Mouse (Mus musculus) ES-Bruce4 (cell line): ENCODE measurements around the gene Arhgap24. TPM values are rescaled to one million over a fixed set of nuclear protein-coding genes. Genes with fewer than 3 reads are reported as not detected.

Experiments
- H3K27ac ChIP-seq: 2 replicates; pipeline ENCODE4 v1.5.1; 2012; ENCODE audit warnings: low read length, inconsistent platforms; ENCODE audit not compliant: insufficient read depth
- H3K27me3 ChIP-seq: 2 replicates; pipeline ENCODE4 v1.6.1; 2012; ENCODE audit warnings: mild to moderate bottlenecking, low read length, inconsistent platforms; ENCODE audit not compliant: control insufficient read depth, poor library complexity, insufficient read depth, severe bottlenecking
- H3K36me3 ChIP-seq: 2 replicates; pipeline ENCODE4 v1.6.1; 2012; ENCODE audit warnings: inconsistent platforms, mild to moderate bottlenecking, low read length, moderate library complexity; ENCODE audit not compliant: control insufficient read depth, poor library complexity, insufficient read depth, severe bottlenecking
- H3K4me1 ChIP-seq: one replicate; pipeline ENCODE4 v1.8.1; 2011; ENCODE audit warnings: low read length; ENCODE audit not compliant: control insufficient read depth, insufficient read depth
- H3K4me3 ChIP-seq: 2 replicates; pipeline ENCODE4 v1.5.1; 2011; ENCODE audit warnings: low read depth, mild to moderate bottlenecking, low read length
- H3K9ac ChIP-seq: 2 replicates; pipeline ENCODE4 v1.6.1; 2012; ENCODE audit warnings: low read depth, mild to moderate bottlenecking, inconsistent platforms; ENCODE audit not compliant: poor library complexity, severe bottlenecking
- H3K9me3 ChIP-seq: replicated peaks from 2 replicates; pipeline ENCODE4 v1.6.1; 2012; ENCODE audit warnings: mild to moderate bottlenecking, low read length, inconsistent platforms; ENCODE audit not compliant: control insufficient read depth, poor library complexity, insufficient read depth, severe bottlenecking
- CTCF ChIP-seq: IDR thresholded peaks from one replicate; pipeline ENCODE4 v1.8.1; 2011; ENCODE audit warnings: low read depth, low read length
- EP300 ChIP-seq: IDR thresholded peaks from 2 replicates; pipeline ENCODE4 v1.6.1; 2011; ENCODE audit warnings: low read depth, low read length; ENCODE audit not compliant: insufficient read depth
- POLR2A ChIP-seq: IDR thresholded peaks from one replicate; pipeline ENCODE4 v1.8.1; 2011; ENCODE audit warnings: low read length; ENCODE audit not compliant: insufficient read depth
- polyA plus RNA-seq: library from polyadenylated mRNA; stranded (reverse); fragments of >200 nt; gene quantifications from 2 replicates; pipeline ENCODE4 v1.2.4, GENCODE M21; 2011; ENCODE audit warnings: low read depth; ENCODE audit not compliant: missing spikeins, insufficient read depth, insufficient read length

The Arhgap24 gene
- polyA plus RNA-seq, 1 experiment = 2.0 TPM

DNA sequence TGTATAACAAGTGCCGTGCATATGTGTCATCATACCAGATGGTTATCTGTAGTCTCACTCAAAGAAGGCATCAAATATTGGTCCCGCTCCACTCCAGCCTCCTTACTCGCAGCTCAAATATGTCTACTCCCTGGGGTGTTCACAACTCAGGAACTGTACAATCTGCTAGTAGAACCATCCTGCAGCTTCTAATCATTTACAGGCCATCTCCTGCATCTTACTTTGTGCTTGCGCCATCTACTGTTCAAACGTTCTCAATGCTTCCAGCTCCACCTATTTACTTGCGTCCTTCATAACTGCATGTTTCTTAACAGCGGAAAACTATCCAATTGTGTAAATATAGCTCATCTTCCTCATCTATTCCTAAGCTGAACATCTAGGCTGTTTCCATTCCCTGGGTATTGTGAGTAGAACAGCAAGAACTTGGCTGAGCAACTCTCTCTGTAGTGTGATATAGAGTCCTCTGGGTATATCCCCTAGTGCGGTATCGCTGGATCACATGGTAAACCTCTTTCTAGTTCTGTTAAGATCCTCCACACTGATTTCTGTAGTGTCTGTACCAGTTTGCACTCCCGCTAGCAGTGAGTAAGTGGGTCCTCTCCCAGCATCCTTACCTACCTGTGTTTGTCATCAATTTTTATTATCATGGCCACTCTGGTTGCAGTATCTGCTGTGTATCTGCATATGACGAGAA lies 393.6 kb downstream of the Arhgap24 start:
- no peaks in the 10 kb centered on the region for H3K27me3 ChIP-seq
- no peaks in the 10 kb centered on the region for H3K4me1 ChIP-seq
- no peak overlapping the region for H3K9ac ChIP-seq
- H3K9me3 ChIP-seq = no peaks in the 10 kb centered on the region
- H3K4me3 ChIP-seq = no peak overlapping the region
- TF ChIP-seq EP300 (no peak), POLR2A (no peak), CTCF (no peak)
- no peaks in the 10 kb centered on the region for H3K36me3 ChIP-seq
- H3K27ac ChIP-seq = no peak overlapping the region

DNA sequence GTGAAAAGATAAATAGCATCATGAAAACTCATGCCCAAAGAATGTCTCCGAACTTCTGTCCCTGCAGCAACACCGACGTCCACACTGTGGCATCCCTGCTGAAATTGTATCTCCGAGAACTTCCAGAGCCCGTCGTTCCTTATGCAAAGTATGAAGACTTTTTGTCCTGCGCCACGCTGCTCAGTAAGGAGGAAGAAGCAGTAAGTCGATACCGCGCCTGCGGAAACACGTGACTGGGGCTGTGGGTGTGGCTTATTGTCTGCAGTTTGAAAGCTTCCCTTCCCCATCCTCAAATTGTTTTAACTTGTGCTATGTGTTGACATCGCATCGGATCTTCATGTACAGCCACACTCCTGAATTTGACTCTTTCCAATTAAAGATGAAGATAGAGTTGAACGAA lies 394.4 kb downstream of the Arhgap24 start:
- H3K9ac ChIP-seq = no peak overlapping the region
- H3K4me3 ChIP-seq = no peak overlapping the region
- H3K36me3 ChIP-seq = no peaks in the 10 kb centered on the region
- H3K4me1 ChIP-seq = no peaks in the 10 kb centered on the region
- no peak for TF ChIP-seq CTCF
- no peak for TF ChIP-seq EP300
- no peak for TF ChIP-seq POLR2A
- H3K27me3 ChIP-seq = no peaks in the 10 kb centered on the region
- no peaks in the 10 kb centered on the region for H3K9me3 ChIP-seq
- no peak overlapping the region for H3K27ac ChIP-seq

DNA sequence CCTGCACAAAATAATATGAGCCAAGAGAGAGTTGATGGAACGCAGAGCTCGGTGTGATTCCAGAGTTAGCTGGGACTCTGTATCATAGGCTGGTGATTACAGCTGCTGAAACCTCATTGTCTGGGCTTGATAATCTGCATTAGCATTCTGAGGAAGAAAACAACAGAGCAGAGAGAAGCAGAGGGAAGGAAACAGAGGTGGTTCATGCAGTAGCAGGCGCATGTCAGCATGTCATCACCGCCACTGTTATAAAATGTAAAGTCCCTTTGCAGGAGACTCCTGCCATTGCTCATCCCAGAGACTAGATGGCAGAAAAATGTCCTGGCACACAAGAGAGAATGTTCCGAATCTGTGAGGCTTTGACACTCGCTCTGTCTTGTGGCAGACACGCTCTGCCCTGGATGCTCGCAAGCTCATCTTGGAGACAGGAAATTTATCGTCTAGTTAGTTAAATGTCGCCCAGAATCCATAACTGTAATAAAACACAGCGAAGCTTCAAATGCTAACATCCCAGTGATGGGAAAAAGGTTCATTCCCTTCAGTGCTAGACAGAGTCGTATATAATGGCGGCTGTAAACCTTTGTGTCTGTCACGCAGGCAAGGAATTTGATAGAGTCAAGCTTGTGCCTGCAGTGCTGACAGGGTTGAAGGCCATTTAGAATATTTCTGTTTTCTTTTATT lies 407.4 kb downstream of the Arhgap24 start:
- H3K9ac ChIP-seq = no peak overlapping the region
- H3K36me3 ChIP-seq = no peaks in the 10 kb centered on the region
- no peaks in the 10 kb centered on the region for H3K4me1 ChIP-seq
- H3K27ac ChIP-seq = no peak overlapping the region
- no peak overlapping the region for H3K4me3 ChIP-seq
- TF ChIP-seq CTCF = no peak
- TF ChIP-seq POLR2A = no peak
- TF ChIP-seq EP300 = no peak
- no peaks in the 10 kb centered on the region for H3K27me3 ChIP-seq
- no peaks in the 10 kb centered on the region for H3K9me3 ChIP-seq

DNA sequence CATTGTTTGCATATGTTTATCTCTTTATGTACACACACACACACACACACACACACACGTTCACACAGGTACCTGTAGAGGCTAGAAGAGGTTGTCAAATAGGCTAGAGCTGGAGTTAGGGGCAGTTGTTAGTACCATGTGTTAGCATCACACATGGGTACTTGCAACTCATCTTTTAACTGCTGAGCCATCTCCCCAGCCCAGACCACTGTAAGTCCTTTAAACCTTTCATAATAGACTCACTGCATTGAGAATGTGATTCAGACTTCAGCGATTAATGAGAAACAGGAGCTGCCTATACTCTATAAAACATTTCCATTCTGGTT lies 407.9 kb downstream of the Arhgap24 start:
- no peak overlapping the region for H3K4me3 ChIP-seq
- H3K27ac ChIP-seq = no peak overlapping the region
- no peak overlapping the region for H3K9ac ChIP-seq
- no peaks in the 10 kb centered on the region for H3K36me3 ChIP-seq
- no peak for TF ChIP-seq POLR2A
- TF ChIP-seq CTCF = no peak
- no peak for TF ChIP-seq EP300
- no peaks in the 10 kb centered on the region for H3K4me1 ChIP-seq
- no peaks in the 10 kb centered on the region for H3K9me3 ChIP-seq
- no peaks in the 10 kb centered on the region for H3K27me3 ChIP-seq

DNA sequence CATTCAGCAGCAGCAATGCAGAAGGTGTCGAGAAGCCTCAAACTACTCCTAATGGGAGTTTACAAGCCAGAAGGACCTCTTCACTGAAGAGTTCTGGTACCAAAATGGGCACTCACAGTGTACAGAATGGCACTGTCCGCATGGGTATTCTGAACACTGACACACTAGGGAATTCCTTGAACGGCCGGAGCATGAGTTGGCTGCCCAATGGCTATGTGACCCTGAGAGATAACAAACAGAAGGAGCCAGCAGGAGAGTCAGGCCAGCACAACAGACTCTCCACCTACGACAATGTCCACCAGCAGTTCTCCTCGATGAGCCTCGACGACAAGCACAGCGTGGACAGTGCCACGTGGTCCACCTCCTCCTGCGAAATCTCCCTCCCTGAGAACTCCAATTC lies 411.0 kb downstream of the Arhgap24 start:
- H3K4me1 ChIP-seq = no peaks in the 10 kb centered on the region
- TF ChIP-seq CTCF = no peak
- TF ChIP-seq POLR2A = no peak
- TF ChIP-seq EP300 = no peak
- no peaks in the 10 kb centered on the region for H3K27me3 ChIP-seq
- no peak overlapping the region for H3K4me3 ChIP-seq
- H3K27ac ChIP-seq = no peak overlapping the region
- H3K36me3 ChIP-seq = no peaks in the 10 kb centered on the region
- no peaks in the 10 kb centered on the region for H3K9me3 ChIP-seq
- no peak overlapping the region for H3K9ac ChIP-seq

DNA sequence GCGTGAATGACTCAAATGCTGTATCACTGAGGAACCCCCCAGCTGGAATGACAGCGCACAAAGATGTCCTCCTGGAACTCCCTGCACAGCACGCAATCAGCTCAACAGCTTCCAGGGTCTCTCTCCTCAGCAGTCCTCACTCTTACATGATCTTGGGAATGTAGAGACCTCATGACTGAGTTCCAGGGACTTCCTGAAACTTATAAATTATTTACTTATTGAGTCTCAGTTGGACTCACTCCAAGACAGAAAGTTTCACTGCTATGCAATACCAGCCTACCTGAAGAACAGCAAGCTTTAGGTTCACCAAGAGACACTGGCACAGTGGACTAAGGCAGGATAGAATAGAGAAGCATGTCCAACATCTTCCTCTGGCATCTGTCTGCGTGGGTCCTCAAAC lies 417.1 kb downstream of the Arhgap24 start:
- Histone ChIP-seq H3K9me3 (no peaks in the 10 kb centered on the region), H3K27me3 (no peaks in the 10 kb centered on the region), H3K4me1 (no peaks in the 10 kb centered on the region), H3K27ac (no peak overlapping the region), H3K4me3 (no peak overlapping the region), H3K36me3 (no peaks in the 10 kb centered on the region), H3K9ac (no peak overlapping the region)
- no peak for TF ChIP-seq EP300
- TF ChIP-seq POLR2A = no peak
- no peak for TF ChIP-seq CTCF
